Mouse (Mus musculus) gastrocnemius, adult 2 months (tissue): ENCODE measurements around the gene Asrgl1. TPM values are rescaled to one million over a fixed set of nuclear protein-coding genes. Genes with fewer than 3 reads are reported as not detected.
"Not testable (repeated sequence)": the region's sequence is repeated elsewhere in the genome, so short reads cannot be mapped to it uniquely, and the experiment has no call there.

Experiments
- DNase-seq: peaks from one replicate; pipeline ENCODE4 v3.0.0; 2022
- H3K27ac ChIP-seq: fragments of 200-600 bp; 2 replicates; pipeline ENCODE4 v1.8.1; 2022; ENCODE audit warnings: mild to moderate bottlenecking
- H3K4me3 ChIP-seq: fragments of 200-600 bp; 2 replicates; pipeline ENCODE4 v1.8.1; 2022; ENCODE audit warnings: mild to moderate bottlenecking, moderate library complexity
- CTCF ChIP-seq: fragments of 200-600 bp; IDR thresholded peaks from 2 replicates; pipeline ENCODE4 v1.8.1; 2022; ENCODE audit warnings: antibody characterized with exemption, mild to moderate bottlenecking, moderate library complexity
- intact Hi-C: fragments of 180-260 bp; cut with DNase I; formaldehyde crosslinking; loops from one replicate; pipeline ENCODE4 v1.15.1; 2025
- long read RNA-seq, 2 experiments: library from polyadenylated mRNA; stranded (forward); transcript quantifications; one replicate each; pipeline ENCODE4 v2.0.0; 2021
- total RNA-seq, 2 experiments: library from RNA; stranded (reverse); gene quantifications; 2 replicates each; pipeline ENCODE4 v1.2.3; 2021

The Asrgl1 gene
- total RNA-seq = 10 to 100 TPM; 29.3 to 32.8 TPM
- long read RNA-seq, experiment 1, full-length matches to known transcripts = 90 of 125 reads
- long read RNA-seq, experiment 1, partial matches to known transcripts = 30 of 125 reads
- long read RNA-seq, experiment 1, other reads (novel, unspliced or antisense) = 5 of 125 reads
- long read RNA-seq, experiment 2, full-length matches to known transcripts = 98 of 161 reads
- long read RNA-seq, experiment 2, partial matches to known transcripts = 51 of 161 reads
- long read RNA-seq, experiment 2, other reads (novel, unspliced or antisense) = 12 of 161 reads

DNA sequence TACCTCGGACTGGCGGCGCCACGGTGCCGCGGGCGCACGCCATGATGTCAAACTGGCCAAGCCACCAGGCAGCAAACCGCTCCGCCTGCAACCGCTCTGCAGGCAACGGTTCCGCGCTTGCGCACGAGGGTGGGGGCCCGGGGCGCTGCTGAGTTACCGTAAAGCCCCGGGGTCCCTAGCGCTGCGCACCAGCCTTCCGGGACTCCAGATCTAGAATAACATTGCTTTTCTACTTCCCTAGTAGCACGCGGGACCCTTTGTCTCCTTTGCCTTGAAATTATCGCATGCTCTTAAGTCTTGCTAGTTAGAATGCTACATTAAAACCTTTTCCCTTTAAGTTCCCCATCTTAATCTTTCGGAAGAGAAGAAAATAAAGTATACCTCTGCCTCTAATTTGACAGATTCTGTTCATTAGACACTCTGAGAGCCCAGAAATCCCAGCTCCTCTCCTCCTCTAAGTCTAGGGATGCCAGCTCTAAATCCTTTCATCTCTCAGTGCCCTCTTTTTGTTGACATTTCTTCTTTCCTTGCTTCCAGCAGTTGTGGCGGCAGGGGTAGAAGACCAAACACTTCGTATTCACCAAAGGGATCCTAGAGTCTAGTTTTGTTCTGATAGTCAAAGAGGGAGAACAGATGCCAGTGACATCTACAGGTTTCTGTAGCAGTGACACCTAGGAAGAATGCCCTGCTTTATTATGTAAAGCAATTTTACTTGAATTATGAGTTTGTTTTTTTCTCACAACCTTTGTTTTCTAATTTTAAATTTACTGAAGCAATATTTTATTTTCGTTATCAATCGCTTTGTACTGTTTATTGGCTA, at the start of gene Asrgl1:
Asrgl1 (minus strand) TSS at position 125 of the 820 bp plus-strand sequence.
- peak within 1 kb of the TSS; percentile 80 for H3K4me3 ChIP-seq
- H3K27ac ChIP-seq = peak within 1 kb of the TSS; percentile 90
- intact Hi-C loops = loop anchor here (5.0 kb wide), 1 partner anchor 423 kb away; no protein-coding TSS in a partner anchor
- DNase-seq = peak; percentile 96
- TF ChIP-seq CTCF = peak; percentile 20; the same call in 1 of the 2 replicates

DNA sequence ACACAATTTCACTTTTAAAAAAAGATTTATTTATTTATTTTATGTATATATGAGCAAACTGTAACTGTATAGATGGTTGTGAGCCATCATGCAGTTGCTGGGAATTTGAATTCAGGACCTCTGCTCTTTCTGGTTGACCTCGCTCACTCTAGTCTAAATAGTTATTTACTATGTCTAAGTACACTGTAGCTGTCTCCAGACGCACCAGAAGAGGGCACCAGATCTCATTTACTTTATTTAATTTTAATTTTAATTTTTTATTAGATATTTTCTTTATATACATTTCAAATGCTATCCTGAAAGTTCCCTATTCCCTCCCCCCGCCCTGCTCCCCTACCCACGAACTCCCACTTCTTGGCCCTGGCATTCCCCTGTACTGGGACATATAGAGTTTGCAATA, 10.8 kb upstream of the Asrgl1 start:
- no peak for DNase-seq
- no peak overlapping the region for H3K4me3 ChIP-seq
- H3K27ac ChIP-seq = no peak overlapping the region
- intact Hi-C loops = no loop called here
- peak; percentile 19; the same call in 1 of the 2 replicates for TF ChIP-seq CTCF

DNA sequence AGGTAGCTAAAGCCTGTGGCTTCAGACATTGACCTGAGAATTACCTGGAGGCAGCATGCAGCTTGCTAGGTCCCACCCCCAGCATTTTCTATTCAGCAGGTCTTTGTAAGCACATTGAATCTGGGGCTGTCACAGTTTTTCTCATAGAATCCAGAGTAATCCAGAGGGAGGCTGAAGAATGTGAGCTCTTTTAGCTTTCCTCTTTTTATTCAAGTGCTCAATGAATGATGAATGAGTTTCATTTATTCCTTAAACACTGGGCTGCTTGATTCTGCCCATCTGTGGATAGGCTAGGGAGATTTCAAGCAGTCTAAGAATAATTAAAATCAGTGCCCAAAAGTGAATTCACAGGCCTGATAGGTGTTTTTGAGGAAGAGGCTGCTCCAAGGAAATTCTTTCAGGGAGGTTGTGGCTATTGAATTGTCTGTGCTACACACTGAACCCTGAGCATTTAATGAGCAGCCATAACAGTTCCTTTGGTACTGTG, 8.2 kb upstream of the Asrgl1 start:
- intact Hi-C loops = no loop called here
- DNase-seq = no peak
- no peak overlapping the region for H3K27ac ChIP-seq
- no peak overlapping the region for H3K4me3 ChIP-seq
- TF ChIP-seq CTCF = no peak

DNA sequence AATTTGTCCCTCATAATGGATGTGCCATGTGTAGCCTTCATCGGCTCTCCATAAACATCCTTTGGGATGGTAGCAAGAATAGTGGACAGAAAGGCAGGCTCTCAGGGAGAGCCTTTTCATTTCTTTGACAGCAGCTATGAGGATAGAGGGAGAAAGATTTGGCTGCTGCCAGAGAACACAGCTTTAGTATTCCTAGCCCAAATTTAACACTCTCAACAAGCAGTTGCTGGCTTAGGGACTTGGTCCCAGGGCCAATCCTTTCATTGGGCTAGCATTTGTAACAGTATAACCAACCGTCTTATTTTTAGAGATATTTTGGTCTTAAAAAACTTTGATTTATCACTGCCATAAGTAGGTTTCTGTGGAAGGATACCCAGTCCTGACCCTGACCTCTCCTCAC, 7.8 kb upstream of the Asrgl1 start:
- no peak for DNase-seq
- no peak overlapping the region for H3K27ac ChIP-seq
- intact Hi-C loops = no loop called here
- H3K4me3 ChIP-seq = no peak overlapping the region
- no peak for TF ChIP-seq CTCF

DNA sequence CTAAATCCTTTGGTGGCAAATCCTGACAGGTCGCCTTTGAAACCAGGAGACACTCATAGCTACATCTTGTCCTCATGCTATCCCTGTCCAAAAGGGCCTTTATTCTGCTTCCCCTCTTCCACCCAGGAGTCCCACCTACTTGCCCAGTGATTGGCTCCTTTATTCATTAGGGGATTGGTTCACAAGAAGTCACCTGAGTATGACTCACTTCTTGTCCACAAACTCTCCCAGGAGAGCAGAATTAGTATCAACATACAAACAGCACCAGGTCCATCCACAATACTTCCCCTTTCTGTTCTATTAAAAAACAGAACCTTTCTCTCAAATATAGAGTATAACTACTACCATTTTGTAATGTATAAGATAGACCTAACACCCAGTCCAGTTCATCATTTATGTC, 4.9 kb upstream of the Asrgl1 start:
- H3K4me3 ChIP-seq, intact Hi-C loops, DNase-seq, H3K27ac ChIP-seq: not testable (repeated sequence)

DNA sequence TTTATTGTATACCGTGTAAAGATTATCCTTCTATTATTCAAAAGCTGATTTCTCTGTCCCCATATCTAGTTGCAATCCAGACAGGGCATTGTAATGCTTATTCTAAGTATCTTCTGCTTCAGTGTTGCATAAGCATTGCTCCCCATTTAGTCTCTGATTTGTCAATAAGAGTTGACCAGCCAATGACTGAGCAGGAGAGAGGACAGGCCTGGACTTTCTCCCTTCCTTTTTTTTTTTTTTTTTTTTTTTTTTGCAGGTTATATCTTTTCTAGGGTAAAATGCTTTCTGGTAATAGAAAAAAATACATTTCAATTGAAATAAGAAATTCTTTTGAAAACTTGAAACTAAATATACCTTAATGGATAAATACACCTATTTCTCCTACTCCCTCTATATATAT, 1.7 kb upstream of the Asrgl1 start:
- intact Hi-C loops = loop anchor here (5.0 kb wide), 1 partner anchor 425 kb away; no protein-coding TSS in a partner anchor
- Histone ChIP-seq H3K4me3 (no peak overlapping the region), H3K27ac (no peak overlapping the region)
- DNase-seq = no peak
- TF ChIP-seq CTCF = no peak

DNA sequence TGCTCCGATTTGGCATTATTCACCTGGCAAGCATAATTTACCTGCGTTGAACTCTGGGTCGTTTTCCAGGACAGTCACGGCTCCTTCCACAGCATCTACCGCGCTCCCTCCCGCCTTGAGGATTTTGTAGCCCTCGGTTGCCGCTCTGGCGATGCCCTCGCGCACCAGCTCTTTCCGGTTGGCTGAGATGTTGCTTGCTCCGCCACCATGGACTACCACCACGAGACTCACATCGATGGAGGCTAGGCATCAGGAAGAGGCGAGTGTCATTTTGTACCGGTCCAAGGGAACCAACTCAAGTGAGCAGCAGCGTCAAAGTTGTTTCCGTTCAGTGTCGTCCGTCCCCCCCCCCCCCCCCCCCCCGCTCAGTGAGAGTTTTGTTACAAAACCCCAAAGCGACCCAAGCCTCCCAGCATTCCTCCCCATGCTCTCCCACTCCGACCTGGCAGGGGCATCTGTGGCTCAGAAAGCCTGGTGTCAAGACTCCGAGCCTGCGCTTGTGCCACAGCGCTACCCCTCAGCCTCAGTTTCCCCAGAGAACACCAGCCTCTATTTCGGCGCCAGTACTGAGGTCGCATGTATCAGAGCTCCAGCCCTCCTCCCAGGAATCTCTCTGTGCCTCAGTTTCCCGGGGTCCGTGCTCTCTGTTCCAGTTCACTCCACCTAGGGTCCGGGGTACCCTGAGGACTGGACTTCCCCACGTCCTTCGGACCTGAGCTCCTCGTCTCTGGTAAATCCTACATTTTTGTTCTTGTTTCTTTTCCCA, 507 bp downstream of the Asrgl1 start:
- intact Hi-C loops = loop anchor here (5.0 kb wide), 1 partner anchor 423 kb away; no protein-coding TSS in a partner anchor
- DNase-seq = peak; percentile 45
- peak overlapping the region; percentile 80 for H3K4me3 ChIP-seq
- TF ChIP-seq CTCF = no peak
- peak overlapping the region; percentile 90 for H3K27ac ChIP-seq

DNA sequence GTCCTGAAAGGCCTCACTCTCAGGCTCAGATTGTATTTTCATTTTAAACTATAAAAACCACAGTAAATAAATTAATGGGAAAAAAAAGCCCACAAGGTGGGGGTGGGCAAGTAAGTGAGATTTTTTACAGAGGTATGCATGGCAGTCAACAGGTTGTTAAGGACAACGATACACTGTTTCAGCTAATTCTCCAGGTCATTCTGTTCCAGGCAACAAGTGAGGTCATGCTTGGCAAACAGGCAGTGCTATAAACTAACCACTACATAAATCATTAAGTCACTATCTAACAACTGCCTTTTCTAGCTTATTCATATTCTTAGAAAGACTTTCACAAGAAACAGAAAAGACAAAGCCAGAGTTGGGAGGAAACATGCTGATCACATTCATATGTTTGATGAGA, 5.4 kb downstream of the Asrgl1 start:
- TF ChIP-seq CTCF = no peak
- peak; percentile 48 for DNase-seq
- intact Hi-C loops = no loop called here

DNA sequence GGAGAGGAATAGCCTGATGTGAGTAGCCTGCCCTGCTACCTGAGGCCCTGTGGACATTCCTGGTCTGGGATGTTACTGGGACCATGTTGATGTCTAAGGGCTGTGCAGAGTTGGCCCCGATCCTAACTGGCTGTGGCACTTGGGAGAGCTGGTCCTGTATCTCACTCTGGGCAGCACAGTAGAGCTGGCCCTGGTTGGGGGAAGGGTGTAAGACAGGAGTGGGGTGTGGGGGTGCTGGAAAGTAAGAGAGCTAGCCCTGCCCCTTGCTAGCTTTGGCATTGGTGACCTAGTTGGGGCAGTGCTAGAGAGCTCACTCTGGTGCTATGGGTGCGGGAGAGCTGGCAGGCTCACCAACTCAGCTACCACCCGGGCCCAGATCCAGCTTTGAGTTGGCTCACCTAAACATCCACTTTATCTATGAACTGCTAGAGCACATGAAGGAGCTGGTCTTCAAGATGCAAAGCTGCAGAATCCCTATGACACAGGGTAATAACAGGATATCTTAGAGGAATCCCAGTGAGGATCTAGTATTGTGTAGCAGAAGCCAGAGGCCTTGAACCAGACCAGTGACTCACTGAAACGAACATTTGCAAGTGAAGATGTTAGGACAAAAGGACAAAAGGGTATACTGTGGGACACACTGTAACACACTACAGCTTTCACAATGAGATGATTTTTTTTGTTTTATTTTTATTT, 6.8 kb downstream of the Asrgl1 start:
- Histone ChIP-seq H3K27ac (no peak overlapping the region), H3K4me3 (no peak overlapping the region)
- DNase-seq = no peak
- TF ChIP-seq CTCF = no peak
- intact Hi-C loops = no loop called here

More for the DNA sequence above, 5.4 kb downstream of the Asrgl1 start:
- H3K4me3 ChIP-seq = no peak overlapping the region
- H3K27ac ChIP-seq = peak overlapping the region; percentile 53

DNA sequence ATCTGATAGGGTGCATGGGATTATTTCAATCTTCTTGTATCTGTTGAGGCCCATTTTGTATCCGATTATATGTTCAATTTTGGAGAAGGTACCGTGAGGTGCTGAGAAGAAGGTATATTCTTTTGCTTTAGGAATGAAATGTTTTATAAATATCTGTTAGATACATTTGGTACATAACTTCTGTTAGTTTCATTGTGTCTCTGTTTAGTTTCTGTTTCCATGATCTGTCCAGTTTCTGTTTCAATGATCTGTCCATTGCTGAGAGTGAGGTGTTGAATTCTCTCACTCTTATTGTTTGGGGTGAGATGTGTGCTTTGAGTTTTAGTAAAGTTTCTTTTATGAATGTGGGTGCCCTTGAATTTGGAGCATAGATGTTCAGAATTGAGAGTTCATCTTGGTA, 11.4 kb downstream of the Asrgl1 start:
- H3K4me3 ChIP-seq, intact Hi-C loops, H3K27ac ChIP-seq, DNase-seq: not testable (repeated sequence)

DNA sequence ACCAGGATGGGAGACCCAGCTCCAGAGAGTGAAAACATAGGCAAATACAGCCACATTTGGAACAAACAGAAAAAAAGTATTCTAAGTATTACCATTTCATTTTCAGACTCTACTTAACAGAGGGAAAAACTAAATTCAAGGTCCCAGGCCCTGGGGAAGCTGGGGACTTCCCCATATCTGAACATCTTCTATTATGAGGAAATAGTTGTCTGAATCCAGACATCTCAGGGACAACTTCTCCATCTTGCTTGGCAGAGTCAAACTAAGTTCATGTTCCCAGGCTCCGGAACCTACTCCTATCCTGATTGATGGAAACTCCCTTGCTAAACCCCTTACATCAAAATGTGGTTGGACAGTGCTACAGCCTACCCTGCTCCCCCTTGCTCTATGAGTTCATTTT, 13.0 kb downstream of the Asrgl1 start:
- no peak for DNase-seq
- intact Hi-C loops = no loop called here
- TF ChIP-seq CTCF = no peak
- no peak overlapping the region for H3K27ac ChIP-seq
- no peak overlapping the region for H3K4me3 ChIP-seq
